Mouse (Mus musculus): Measurements from ENCODE around the gene Atxn2. TPM values are rescaled to one million over a fixed set of nuclear protein-coding genes. Genes with fewer than 3 reads are reported as not detected.

Atxn2 gene
- 150 and 171 TPM in 2 replicates for polyA plus RNA-seq (2012; rRNA removed)

DNA sequence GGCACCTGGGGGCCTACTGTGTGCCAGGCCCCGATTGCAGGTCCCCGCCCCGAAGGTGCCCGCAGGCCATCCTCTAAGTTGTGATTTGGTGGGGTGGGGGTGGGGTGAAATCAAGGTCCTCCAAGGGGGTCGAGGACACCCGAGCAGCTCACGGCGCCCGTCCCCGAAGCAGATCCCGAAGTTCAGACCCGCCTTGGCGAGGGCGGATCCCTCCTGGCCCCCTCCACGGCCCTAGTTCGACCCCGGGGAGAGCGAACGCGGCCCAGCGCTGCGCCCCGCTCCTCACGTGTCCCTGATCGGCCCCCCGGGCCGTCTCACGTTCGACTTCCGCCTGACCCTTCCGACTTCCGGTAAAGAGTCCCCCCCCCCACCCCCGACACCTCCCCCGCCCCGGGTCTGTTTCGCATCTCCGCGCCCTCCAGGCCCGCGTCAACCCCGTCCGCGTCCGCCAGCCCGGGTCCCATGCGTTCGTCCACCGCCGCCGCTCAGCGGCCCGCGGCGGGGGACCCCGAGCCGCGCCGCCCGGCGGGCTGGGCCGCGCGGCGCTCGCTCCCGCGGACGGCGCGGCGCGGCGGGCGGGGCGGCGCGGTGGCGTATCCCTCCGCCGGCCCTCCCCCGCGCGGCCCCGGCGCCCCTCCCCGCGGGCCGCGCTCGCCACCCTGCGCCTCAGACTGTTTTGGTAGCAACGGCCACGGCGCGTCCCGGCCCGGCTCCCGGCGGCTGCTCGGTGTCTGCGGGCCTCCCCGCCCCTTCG is at the start of gene Atxn2:
TSS of gene Atxn2 (plus strand) at position 164 of the 754 bp plus-strand sequence.

DNA sequence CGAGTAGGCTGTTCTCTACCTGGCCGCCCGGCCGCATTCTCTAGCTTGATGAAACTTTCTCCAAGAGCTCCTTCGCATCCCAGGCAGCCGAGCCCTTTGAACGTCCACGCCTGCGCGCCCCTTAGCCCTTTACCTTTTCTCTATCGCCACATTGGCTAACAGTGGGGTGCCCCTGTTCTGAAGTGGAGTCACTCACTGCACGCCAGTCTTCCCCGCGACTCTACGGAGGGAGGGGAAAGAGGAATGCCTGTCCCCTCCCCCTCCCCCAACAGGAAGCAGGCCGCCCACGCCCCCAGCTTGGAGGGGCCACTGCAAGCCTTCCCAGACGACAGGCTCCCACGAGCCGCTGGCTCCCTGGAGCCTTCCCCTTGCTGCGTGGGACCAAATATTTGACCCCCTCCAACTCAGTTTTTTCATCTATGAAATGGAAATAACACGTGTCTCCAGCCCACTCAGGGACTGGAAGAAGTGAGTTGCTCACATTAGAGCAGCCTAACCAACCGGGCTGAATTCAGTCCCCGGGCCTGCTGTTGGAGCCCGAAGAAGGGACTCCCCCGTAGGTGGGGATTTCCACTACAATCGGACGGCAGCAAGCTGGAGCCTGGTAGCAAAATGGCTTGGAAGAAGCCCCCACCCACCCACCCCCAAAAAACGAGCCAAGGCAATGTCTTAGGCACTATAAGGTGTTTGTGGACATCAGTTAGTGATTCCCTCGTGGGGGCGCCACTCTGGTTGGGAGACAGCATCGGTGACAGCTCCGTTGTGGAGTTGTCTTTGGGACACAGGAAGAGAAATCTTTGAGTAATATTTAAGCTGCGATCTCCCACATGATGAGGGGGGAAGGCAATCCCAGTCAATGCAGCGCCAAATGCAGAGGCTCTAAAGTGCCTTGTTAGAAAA is 126.6 kb downstream of the Atxn2 start, which contains the start of gene Sh2b3:
TSS of gene Sh2b3 (minus strand) at position 206 of the 900 bp plus-strand sequence.

DNA sequence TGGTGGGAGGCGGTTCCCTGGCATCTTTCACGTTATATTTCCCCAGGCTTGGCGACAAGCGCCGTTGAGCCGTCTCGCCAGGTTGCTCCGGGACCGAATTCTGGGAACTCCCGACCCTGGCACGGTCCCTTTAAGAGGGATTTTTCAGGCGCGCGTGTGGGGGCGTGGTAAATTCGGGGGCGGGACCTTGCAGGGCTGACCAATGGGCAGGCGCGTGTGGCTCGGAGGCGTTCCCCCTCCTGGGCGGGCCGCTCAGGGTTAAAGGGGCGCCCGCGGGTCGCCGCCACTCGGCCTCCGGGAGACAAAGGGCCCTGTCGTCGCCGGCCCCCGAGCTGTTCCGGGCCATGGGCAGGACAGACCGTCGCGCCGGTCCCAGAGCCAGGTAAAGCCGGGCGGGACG is 137.6 kb downstream of the Atxn2 start, which contains the start of gene Pheta1:
TSS of gene Pheta1 (plus strand) at position 242 of the 400 bp plus-strand sequence.

Other genes starting within 250 kb of the Atxn2 start
- gene Adam1b, start 207.9 kb upstream of the Atxn2 start, polyA plus RNA-seq (2012; rRNA removed) = not detected in 2 replicates
- gene Adam1a, start 165.9 kb upstream of the Atxn2 start, polyA plus RNA-seq (2012; rRNA removed) = 33.9 and 34.1 TPM in 2 replicates
- gene Gm42878, start 165.9 kb upstream of the Atxn2 start, polyA plus RNA-seq (2012; rRNA removed) = 0.28 and 0.39 TPM in 2 replicates
- 129 and 142 TPM in 2 replicates for gene Mapkapk5, start 165.4 kb upstream of the Atxn2 start, polyA plus RNA-seq (2012; rRNA removed)
- 127 and 168 TPM in 2 replicates for gene Aldh2, start 117.5 kb upstream of the Atxn2 start, polyA plus RNA-seq (2012; rRNA removed)
- 1.7 and 2.5 TPM in 2 replicates for gene Acad12, start 92.4 kb upstream of the Atxn2 start, polyA plus RNA-seq (2012; rRNA removed)
- gene Acad10, start 50.8 kb upstream of the Atxn2 start, polyA plus RNA-seq (2012; rRNA removed) = 1.8 and 2.1 TPM in 2 replicates
- 34.7 and 37.6 TPM in 2 replicates for gene Brap, start 50.8 kb upstream of the Atxn2 start, polyA plus RNA-seq (2012; rRNA removed)
- 9.7 and 12.6 TPM in 2 replicates for gene Sh2b3, start 126.3 kb downstream of the Atxn2 start, polyA plus RNA-seq (2012; rRNA removed)
- gene Pheta1, start 137.6 kb downstream of the Atxn2 start, polyA plus RNA-seq (2012; rRNA removed) = 41.7 and 46.6 TPM in 2 replicates

Measured in central nervous system, embryonic 14 days (tissue).